Mouse (Mus musculus): ENCODE results near the gene Cadm3. TPM values are rescaled to one million over a fixed set of nuclear protein-coding genes. Genes with fewer than 3 reads are reported as not detected.

The Cadm3 gene
- total and polyA plus RNA-seq, 3 experiments, result 3.9 to 6.8 (median 6.1) TPM

DNA sequence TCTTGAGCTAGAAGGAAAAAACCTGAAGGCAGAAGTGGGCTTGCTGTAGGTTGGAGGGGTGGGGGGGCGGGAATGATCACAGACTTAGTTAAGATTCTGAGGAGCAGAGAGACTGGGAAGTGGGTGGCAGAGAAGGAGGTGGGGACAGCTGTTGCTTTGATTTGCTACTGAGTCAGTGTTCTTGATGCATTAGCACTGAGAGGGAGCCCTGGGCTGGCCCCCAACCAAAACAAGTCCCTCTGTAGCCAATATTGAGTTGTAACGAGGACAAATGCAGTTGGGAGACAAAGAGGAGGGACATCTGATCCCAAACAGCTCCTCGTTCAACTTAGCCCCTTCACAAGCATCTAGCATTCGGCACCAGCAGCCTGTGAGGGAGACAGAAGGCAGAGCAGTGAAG is 9.7 kb downstream of the Cadm3 start:
- DNase-seq, result no peak

DNA sequence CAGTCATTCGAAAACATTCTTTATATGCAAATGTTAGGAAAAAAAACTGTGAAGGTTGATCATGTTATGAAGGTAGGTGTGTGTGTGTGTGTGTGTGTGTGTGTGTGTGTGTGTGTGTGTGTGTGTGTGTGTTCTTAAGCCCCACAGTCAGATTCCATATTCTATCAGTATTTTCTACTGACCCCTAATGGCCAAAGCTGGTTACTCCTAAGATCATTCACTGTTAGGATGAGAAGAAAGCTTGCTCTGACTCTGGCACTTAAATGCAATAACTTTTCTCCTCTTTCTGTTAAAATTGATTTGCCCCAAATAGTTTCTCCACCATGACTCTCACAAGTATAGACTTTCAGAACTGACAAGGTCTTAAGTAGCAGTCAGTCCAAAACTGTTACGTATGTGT is 10.8 kb downstream of the Cadm3 start:
- no peak for DNase-seq

DNA sequence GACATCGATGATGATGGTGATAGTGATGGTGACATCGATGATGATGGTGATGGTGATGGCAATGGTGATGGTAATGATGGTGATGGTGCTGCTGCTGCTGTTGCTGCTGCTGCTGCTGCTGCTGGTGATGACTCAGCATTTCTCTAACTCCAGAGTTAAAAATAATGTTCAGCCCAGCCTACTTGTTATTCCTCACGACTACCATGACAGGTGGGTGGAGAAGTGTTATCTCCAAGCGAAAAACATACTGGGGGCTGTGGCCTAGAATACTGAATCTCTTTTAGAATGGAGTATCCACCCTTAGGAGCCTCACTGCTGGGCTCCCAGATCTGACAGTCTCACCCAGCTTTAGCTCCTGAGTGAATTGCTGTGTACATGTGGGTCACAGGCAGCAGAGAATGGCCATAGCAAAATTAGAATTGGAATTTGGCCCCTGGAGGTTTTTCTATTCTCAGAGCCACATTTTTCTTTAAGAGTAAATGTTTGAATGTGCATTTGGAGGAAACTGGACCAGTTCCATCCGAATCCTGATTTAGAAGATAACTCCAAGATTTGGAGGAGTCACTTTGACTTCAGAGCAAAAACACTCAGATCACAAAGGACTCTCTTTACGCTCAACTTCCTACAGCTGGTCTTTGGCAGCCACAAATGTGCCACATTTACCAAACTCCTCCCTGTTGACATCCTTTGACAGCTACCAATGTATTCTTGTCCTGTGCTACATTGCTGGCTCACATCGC is 12.2 kb downstream of the Cadm3 start:
- no peak for DNase-seq

DNA sequence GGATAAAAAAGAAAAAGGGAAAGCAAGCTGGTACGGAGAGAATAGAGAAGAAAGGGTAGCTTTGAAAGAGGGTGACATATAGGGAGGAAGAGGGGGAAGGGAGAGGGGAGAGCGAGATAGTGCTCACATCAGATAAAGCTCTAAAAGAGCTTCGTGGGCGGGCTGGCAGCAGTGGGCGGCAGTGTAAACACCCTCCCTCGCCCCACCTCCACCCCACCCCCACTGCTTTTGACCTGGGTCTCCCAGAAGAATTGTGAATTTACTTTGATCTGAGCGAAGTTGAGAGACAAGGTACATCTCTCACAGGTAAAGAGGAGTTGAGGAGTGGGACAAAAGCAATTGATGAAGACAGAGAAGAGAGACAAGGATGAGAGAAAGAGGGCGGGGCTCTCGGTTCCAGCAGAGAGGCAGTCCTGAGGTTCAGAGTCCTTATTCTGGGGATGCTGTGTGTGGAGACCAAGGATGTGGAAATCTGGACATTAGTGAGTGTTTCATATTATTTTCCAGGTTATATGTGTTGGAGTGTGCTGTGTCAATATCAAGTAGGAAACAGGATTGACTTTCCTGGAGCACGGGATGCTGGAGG is 17.0 kb downstream of the Cadm3 start, which contains the start of gene Aim2:
Gene Aim2, plus strand, starts transcription at position 508 of the 586 bp plus-strand sequence.
- no peak for DNase-seq

DNA sequence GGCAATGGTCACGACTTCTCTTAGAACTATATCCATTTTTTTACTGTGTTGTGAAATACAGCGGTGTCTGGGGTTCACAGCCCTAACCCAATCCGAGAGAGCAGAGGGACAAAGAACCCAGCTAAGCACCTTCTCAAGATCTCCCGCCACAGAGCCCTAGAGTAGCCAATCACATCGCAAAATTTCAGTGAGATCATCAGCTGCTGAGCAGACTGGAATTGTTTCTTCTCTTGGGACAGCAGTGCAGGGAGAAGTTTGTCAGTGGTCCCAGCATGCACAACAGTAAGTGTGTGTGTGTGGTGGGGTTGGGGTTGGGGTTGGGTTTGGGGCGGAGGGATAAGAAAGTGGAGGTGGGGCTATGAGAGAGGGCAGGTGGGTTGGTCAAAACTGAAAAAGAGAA is 17.5 kb downstream of the Cadm3 start:
- DNase-seq, result peak; percentile 28

DNA sequence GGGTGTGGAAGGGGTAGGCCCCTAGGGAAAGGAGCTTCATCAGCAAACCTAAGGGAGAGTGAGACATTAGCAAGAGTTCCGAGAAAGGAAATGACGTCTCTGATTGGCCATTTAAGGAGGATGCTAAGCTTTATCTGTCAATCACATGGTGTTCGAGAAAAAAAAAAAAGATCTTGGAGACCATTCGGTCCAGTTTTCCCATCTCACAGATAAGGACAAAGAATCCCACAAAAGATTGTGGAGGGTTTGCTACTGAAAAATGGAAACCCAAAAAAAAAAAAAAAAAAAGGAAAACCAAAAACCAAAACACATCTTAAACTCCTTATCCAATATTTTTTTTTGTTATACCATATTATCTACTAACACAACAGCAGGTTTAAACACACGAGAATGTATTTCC is 18.3 kb downstream of the Cadm3 start:
- DNase-seq, result no peak

DNA sequence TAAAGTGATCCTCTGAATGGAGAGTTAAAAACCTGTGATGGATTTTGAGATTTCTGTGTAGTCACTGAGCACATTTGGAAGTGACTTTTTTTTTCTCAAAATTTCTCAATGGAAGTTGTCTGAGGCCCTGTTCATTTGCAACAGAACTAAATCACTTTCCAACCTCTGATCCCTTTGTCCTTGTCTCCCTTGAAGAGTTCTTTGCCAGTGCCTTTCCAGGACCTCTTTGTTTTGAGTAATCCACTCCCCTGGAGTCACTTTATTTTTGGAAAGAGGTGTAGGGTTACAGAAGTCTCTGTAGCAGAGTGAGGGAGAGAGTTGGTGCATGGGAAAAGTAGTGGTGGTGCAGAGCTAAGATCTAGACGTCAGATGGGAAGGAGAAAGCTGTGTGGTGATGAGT is 19.0 kb downstream of the Cadm3 start:
- DNase-seq, result no peak

DNA sequence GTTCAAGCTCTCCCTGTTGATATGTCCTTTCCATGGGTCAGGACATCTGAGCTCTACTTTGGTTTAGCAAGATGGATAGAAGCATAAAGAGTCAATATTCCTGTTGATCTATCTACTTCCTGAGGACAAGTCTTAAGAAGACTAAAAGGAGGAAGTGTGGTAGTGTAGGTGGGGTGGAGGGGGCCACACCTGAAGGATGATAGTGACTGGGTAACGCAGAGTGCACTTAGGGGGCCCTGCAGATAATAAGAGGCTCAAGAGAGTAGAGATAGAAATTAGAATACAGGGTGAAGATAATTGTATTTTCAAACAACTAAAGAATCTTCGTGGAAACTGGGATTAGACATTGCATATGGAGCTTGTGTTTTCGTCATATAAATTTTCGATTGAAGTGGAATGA is 22.4 kb downstream of the Cadm3 start:
- no peak for DNase-seq

DNA sequence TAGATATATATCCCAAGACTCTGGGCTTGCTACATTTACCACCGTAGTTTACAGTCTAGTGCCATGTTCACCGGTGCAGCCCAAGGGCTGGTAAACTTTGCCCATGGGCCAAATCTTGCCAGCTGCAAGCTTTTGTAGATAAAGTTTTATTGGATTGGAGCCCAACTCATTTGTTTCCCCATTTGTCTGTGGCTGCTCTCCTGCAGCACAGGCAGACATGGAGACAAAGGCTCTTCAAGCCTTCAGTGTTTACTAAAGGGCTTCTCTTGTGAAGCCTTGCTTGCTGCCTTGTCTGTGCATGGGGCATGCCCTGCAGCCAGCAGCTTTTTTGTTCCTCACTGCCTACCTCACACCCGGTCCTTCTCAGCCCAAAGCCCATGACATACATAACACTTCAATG is 23.6 kb downstream of the Cadm3 start:
- DNase-seq, result no peak

DNA sequence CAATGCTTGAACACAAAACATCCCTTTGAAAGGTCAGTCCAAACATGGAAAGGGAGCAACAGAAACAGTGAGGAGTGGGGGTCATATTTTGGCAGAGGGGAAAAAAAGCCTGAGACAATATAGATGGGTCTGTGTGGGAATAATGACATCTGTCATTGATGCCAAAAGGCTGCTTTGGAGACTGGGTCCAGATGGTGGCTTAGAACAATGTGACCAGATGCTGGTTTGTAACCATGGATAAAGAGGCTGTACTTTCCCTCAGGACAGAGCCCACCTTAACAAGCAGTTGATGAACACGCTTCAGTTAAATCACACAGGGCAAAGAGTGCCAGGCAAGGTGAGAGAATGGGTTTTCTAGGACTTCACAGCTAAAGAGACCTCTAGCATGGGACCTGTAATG is 25.1 kb downstream of the Cadm3 start:
- DNase-seq, result no peak

DNA sequence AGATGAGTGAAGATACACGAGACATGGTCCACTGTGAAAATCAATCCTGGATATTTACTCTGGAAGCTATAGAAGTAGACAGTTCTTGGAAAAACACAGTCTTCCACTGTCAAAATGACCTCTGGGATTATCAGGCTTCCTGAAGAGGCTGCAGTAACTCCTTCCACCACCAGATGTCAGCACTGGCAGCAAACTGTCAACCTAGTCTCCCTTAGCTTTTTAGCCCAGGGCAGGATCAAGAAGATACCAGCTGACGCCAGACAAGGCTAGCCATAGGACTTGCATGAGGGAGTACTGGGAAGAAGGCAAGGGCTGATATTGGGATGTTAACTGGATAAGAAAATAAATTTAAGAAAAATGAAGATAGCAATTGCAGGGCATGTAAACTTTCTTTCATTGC is 28.0 kb downstream of the Cadm3 start:
- DNase-seq, result peak; percentile 14

DNA sequence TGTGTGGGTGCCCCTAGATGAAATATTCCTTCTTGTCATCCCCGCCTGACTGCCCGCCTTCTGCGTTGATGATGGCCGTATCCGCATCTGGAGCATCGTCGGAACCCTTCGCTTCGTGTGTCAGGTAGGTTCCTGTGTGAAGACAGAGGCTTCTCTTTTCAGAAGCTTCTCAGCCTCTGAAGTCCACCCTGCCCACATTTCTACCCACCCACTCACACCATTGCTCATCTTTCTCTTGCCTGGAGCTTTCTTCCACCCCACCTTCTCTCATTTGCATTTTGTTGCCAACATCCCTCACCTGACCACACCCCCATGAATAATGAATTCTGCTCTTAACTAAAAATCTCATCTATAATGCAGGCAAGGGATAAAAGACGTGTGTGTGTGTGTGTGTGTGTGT is 30.5 kb downstream of the Cadm3 start:
- DNase-seq, result no peak

DNA sequence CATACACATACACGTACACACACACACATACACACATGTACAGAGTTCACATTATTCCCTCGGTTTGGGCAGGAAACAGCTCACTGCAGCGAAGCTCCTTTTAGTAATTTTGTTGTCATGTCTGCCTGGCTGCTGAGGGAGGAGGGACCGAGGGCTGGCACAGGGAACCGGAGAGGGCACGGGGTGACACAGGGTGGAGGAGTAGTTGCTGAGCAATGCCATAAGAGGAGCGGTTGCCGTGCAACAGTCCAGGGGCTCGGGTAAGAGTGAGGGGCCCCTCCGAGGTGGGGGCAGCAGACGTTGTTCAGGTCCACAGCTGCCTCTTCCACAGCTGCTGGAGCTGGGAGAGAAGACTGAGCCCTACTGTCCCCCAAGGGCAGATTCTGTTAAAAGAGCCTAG is 31.6 kb downstream of the Cadm3 start:
- DNase-seq, result no peak

DNA sequence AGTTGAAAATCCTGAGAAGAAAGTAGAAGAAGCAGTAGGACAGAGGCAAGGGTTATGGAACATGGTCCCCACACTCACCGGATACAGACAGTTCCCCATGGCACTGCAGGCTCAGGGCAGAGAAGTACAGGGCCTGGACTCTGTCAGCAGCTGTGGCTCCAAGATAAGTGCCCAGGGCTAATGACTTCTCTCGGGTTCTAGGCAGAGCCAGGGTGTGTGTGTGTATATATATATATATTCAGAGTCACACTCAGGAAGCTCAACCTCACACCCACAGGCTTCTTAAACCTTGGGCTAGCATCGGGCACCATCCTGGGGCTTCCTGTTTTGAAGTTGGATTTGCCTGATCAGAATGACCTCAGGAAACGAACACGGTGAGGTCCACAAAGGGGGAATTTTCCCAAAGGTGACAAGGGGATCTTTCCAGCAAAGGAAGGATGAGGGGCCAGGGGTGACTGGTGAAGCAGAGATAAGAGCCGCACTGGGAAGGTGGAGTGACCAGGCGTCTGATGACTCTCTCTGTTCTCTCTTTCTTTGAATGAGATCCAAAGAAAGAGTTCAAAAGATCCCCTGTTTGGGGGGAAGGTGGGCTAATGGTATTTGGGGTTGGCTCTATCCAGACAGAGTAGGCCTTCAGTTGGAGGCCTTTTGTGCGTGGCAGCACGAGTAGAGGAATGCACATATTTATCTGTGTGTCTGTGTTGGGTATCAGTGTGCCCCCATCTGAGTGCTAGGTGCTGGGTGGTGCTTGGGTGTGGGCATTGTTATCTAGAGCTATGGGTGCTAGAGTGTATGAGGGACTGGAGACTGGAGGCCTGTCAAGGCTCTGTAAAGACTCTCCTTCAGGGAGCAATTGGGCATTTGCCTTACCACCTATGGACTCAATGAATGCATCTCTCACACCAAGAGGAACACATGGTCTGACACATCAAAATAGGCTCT is 33.9 kb downstream of the Cadm3 start, which contains the start of gene Ackr1:
Gene Ackr1, minus strand, starts transcription at position 439 of the 942 bp plus-strand sequence.
- DNase-seq, result no peak

DNA sequence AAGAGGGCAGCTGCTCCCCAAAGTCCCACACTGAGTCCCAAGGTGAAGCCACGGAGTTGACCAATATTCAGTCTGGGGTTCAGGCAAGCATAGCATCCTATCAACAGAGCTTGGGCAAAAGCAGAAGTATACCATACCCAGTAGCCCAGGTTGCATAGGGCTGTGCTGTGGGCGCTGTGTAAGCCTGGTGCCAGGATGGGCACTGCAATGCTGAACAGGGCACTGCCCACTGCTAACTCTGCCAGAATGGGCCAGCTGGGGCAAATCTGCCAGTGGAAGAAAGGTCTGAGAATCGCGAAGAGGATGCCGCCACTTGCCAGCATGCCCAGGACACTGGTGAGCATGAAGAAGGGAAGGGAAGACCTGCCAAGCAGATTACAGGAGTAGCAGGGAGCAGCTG is 35.1 kb downstream of the Cadm3 start:
- no peak for DNase-seq

DNA sequence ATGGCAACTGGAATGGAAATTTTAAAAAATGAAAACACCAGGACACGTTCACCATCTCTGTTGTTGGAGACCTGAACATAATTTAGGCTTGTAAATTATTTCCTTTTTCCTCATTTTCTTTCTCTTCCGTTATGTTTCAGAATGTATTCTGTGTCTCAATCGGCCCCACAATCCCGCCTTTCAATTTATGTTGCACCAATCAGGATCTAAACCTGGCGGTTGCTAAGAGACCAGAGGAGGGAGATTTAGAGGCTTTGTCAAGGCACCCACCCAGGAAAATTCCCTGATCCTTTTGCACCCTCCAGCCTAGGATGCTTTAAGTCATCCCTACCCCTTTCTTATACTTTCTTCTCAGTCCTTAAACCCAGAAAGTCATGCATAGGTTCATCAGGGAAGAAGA is 37.8 kb downstream of the Cadm3 start:
- no peak for DNase-seq

DNA sequence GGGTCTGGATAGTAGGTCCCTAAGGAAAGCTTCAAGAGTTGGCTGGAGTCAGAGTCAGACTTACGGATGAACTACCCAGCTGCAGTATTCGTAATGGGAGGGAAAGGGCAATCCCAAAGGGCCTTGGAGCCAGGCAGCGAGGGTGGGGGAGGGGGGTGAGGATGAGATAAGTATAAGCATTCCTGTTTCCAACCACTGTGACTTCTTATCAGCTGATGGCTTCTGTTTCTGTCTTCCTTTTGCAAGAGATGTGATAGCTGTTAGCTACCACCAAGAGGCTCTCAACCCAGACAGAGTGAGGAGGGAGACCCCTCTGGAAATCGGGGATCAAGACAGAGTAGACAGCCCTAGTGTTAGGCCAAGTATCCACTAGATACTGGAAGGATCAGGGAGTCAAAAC is 38.3 kb downstream of the Cadm3 start:
- DNase-seq, result no peak

DNA sequence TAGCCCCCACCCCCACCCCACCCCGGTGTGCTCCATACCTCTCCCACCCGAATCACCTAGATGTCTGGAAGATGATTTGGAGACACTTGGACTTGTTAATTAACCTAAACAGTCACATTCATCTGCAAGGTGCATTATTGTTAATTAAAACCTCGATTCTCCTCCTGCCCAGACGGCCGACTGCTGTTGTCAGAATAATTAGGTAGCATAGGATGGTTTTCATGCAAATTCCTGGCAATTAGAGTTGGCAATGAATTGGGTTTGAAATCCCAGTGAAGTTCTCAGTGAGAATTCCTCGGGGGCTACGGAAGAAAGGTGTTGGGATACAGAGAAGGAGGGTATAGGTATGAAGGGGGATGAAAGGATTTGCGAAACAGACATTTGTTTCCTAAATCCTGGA is 39.0 kb downstream of the Cadm3 start:
- no peak for DNase-seq

DNA sequence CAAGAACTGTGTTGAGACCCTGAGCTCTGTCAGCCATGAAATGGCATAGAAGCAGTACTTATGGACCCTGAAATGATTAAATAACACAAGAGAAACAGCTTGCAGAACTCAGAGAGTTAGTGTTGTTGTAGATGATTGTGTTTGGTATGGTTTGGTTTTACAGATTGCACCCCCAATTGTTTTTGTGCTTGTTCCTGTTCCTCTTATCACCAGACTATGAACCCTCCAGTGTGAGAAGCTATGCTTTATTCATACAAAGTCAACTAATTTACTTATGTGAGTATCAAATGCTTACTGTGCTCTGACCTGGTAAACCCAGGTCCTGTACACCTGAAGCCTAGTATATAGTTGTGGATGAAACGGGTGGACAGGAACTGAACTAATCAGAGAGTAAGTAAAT is 40.9 kb downstream of the Cadm3 start:
- no peak for DNase-seq

DNA sequence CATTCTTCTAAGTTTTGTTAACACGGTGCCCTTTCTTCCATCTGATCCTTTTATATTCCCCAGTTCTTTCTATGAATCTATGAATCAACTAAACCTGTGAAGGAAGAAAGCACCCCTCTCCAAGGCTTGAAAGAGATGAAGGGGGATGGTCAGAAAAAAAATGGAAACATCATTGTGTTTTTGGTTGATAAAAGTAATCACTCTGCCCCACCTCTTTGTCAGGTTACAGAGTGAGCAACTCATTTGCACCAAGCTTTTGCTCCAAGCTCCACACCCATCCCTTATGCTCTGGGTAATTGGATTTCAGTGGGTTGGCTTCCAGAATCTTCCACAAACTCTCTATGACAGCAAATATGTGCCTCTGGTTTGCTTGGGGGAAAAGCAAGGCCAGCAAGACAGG is 42.1 kb downstream of the Cadm3 start:
- DNase-seq, result no peak

DNA sequence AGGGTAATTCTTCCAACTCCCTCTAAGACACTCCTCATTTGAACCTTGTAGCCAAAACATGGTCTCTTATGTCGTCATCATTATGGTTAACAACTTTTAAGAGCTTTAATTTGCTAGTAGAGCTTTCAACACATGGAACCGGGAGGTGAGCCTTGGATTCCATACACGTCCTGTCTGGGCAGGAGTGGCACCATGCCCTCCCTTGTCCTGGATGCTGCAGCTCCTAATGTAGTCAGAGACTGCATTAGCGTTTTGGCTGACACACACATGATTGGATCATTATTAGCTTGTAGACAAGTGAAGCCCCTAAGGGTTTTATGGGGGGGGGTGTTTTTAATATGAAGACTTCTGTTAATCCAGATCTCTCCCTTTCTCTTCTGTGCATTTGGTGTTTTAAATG is 42.5 kb downstream of the Cadm3 start:
- no peak for DNase-seq

DNA sequence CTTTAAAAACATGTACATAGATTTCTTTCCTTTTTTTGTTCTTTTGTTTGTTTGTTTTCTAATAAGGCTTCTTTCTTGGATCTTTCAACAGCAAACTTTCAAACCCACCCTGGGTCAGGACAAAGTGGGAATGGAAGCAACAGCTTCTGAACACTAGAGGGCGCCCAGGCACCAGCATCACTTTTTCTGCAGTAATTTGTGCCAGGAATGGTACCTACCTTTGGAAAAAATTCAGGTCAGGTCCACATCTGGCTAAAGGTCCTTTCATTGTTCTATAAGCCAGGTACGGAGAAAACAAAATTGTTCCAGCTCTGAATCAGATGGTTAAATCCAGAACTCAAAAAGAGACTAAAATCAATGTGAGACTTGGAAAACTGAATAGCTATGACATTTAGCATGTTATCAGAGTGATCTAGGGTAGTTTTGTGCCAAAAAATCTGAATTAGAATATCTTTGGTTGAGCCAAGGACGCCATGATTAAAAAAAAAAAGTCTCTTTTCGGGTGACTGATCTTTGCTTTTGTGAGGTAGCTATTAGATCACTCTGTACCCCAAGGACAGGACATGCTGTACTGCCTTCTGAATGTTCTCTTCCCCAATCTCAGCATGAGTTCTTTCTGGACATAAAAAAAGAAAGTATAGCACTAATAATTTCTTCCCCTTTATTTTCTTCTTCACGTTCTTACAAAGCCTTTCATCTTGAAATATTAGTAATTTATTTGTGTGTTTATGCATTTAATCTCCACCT is 43.5 kb downstream of the Cadm3 start:
- peak; percentile 40 for DNase-seq

Measured in adrenal gland, adult 2 months (tissue).